Mouse (Mus musculus) forelimb bud, embryonic 11.5 days (tissue): Measurements from ENCODE around the gene Hbs1l.
A peak's percentile ranks its signal among the peaks of the same experiment; 100 is the strongest.
"Not testable (repeated sequence)": the region's sequence is repeated elsewhere in the genome, so short reads cannot be mapped to it uniquely, and the experiment has no call there.

Experiments
- DNase-seq: peaks from one replicate; pipeline ENCODE4 v3.0.0-alpha.2; 2012; ENCODE audit warnings: low read depth, low spot score

Hbs1l gene

DNA sequence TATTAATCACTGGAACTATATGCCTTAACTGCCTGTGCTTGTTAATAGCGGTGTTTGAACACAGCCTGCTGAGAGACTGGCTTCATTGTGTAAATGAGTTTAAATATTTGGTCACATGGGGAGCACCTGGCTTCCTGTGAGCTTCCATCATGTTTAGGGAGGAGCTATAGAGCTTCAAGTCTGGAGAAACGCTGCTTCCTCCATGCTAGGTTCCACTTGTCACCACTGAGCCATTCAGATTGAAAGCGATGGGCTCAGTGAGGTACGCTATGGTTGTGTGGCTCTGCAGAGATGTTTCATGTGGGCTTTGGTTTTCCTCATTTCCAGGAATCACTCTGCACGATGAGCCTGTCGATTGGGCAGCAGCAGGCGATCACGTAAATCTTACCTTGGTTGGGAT lies 62.2 kb downstream of the Hbs1l start:
- DNase-seq, result no peak

DNA sequence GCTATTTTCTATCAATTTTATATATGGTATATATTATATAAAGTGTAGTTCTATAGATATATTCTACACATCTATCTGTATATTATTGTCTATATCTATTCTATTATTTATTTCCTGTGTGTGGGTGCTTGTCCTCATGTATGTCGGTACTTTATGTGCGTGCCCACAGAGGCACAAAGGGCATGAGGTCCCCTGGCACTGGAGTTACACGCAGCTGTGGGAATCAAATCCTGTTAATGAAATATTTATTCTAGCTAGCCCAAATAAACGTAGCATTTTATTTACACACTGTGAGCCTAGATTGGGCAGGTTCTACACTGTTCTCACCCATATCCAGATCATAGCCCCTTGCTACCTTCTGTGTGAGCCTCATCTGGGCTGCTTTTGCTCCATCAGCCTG lies 63.3 kb downstream of the Hbs1l start:
- no peak for DNase-seq

DNA sequence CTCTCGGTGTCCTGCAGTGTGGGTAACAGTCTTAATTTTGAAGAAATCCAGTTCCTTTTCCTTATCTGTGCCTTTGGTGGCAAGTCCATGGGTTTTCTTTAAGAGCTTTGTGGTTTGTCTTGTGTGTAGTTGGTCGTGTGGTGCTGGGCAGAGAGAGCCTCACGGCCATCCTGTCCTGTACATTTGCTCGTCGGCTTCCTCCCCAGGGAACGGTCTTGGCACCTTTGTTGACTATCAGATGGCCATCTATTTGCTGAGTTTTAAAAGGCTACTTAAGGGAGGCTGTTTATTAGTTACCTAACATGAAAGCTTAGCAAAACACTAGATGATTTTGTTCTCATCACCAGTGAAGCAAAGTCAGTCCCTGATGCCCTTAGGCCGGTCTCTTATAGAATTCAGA lies 66.1 kb downstream of the Hbs1l start:
- DNase-seq, result no peak

DNA sequence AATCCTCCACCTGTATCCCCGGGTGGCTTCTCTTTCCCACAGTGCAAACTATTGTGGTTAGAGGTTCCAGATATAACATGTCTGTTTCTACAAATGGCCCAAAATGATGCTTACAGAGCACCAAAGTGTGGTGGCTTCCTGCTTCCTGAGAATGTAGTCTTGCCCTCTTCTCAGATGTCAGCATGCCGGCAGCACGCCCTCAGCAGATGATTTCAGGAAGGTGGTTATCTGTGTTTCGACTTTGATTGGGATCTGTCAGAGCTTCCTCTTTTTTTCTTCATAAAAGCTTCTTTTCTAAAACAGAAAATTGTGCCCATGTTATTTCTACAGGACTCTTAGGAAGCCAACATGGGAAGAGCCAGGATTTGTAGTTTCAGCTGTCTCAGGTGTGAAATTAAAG lies 67.5 kb downstream of the Hbs1l start:
- no peak for DNase-seq

DNA sequence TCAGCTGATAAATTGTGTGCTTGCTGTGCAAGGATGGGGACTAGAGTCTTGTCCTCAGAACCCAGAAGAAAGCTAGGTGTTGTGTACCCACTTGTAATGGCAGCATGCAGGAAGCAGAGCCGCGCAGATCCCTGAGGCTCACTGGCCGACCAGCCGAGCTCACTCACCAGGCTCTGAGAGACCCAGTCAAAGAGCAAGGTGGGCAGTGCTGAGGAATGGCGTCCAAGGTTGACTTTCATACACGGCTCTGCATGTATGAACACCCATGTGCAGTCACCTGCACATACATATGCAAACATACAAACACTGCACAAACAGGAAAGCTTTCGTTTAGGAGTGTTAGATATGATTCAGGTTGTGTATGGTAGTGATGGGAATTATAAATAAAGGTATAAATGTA lies 69.2 kb downstream of the Hbs1l start:
- DNase-seq, result no peak

DNA sequence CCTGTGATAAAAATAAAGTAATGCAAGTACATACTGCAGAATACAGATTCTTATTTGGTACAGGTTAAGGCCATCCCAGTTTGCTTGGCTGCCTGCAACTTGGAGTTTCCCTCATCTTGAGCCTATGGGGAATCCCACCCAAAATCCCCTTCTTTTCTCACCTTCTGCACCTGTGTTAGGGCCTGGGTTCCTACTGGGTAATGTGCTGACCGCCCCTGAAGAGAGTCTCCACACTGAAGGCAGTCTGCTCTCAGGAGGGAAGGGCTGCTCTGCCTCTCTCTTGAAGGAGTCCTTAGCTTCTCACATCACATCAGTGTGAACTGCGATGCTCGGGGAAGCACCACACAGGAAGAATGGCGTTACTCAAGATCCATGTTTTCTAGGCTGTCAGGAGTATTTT lies 70.1 kb downstream of the Hbs1l start:
- no peak for DNase-seq

DNA sequence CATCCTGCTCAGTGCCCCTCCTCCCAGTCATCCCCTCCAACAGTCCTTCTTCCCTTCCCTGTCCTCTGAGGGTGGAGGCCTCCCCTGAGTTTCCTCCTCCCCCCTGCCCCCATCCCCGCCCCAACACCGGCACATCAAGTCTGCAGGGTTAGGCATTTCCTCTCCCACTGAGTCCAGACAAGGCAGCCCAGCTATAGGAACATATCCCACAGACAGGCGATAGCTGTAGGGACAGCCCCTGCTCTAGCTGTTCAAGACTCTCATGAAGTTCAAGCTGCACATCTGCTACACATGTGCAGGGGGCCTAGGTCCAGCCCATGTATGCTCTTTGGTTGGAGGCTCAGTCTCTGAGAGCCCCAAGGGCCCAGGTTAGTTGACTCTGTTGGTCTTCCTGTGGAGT lies 70.7 kb downstream of the Hbs1l start:
- DNase-seq, result no peak

DNA sequence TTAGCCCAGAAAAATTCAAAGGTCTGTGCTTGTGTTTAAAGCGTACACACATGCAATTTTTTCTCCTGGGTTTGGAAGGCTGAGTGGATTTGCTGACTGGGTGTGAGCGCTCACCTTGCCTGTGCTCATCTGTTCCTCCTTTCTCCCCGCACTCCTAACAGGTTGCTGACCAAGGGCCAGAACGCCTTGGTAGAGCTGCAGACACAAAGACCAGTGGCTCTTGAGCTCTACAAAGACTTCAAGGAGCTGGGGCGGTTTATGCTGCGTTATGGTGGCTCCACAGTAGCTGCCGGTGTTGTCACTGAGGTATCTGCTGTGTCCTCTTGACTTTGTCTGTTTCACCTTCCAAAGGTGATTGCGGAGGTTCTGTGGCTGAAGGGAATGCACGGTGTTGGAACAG lies 71.7 kb downstream of the Hbs1l start:
- no peak for DNase-seq

DNA sequence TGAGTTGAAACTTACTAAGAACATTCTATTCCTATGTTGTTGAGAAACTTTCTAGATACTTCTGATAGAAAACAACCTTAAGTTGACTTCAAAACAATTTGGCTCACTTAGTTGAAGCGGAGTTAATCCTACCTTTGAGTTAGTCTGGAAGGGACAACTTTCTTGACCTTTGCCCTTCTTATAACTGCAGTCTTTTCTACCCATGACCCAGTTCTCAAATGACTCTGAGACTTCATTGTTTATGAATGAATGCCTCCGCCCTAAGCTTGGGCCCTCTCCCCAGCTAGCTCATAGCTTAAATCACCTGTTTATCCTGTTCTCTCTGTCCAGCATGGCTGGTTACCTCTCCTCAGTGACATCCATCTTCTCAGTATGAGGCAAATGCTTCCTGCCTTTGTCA lies 73.8 kb downstream of the Hbs1l start:
- no peak for DNase-seq

DNA sequence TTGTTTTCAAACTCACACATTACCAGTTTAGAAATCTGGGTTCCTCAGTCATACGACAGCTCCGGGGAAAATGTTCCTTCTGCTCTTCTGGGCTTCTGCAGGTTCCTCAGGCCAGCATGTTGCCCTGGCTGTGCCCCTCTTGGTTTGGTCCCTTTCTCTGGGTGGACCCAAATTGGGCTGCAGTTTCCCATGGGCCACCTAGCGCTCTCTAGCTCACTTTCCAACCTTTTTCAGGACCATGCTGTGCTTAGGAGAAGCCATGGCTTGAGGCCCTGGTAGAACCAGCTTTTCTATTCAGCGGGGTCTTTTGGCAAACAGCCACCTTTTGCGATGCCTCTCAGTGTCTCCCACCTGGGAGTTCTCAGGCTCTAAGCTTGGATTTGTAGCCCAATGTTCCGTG lies 76.5 kb downstream of the Hbs1l start:
- DNase-seq, result no peak

DNA sequence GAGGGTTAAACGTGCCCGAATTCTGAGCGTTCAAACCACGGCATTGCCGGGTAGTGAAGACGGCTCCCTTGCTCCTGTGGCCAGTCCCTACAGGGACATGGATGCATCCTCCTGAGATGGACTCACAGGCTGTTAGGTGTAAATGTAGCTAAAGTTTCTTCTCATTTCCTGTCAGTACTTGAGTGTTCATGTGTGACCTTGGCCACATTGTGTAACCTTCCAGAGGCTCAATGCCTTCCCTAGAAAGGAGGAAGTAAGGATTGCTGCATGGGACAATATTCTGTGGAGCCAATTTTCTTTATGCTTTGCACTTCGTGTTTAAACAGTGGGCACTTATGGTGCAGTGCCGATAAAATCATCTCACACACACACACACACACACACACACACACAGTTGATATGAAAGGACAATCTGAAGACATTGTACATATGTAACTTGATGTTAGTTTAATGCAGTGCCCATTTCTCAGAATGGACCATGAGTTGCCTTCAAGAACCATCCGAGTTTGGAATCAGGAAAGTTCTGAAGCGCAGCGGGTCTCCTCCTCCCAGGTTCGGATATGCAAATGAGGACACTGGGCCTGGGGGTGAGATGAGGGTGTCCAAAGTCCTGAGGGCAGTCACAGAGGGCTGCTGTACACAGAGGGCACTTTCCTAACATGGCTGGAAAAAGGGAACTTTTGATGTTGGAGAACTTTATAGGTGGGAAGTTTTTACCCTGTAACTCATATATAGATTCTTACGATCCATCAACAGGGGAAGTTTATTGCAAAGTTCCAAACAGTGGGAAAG lies 81.1 kb downstream of the Hbs1l start, which contains the start of gene Aldh8a1:
Gene Aldh8a1, plus strand, starts transcription at position 610 of the 792 bp plus-strand sequence.
- DNase-seq, result no peak

DNA sequence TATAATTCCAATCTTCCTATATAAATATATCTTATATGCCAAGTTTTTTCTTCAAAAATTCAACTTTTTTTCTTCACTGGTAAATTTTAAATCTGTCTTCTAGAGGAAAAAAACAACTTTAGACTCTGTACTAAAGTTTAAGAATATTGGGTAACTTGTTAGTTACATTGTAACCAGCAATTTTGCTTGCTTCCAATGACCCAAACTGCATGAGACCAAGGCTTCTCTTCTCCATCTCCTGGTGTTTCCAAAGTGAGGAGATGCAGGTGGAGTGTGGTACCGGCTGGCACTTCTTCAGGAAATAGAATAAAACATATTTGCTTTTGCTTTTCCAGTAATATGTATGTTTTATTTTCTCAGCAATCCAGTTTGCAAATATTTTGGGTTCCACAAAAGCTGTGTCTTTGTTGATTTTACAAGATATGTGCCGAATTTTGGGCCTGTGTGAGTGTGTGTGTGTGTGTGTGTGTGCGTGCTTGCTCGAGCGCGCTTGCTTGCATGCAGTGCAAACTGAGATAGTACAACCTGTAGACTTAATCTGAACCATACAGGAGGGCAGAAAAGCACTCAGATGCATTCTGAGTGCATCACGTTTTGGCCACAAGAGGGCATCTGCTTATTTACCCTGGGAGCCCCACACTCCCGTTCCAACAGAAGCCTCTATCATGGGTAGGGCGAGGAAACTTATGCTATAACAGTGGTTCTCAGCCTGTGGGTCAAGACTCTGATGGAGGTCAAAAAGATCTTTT lies 82.6 kb downstream of the Hbs1l start:
- peak; percentile 11 for DNase-seq

DNA sequence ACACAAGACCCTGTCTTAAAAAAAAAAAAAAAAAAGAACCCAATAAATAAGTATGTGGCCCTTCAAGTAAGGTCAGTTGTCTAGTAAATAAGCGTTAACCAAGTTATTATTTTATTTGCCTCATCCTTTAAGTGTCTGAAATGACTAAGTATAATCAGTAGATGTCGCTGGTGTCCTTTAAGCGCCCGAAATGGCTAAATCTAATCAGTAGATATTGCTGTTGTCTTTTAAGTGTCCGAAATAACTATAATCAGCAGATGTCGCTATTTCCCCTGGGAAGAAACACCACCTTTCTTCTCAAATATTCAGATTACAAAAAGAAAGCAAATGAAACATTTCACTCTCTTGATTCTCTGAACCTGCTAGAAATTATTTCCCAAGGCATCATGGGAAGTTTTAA lies 87.1 kb downstream of the Hbs1l start:
- peak; percentile 63 for DNase-seq

DNA sequence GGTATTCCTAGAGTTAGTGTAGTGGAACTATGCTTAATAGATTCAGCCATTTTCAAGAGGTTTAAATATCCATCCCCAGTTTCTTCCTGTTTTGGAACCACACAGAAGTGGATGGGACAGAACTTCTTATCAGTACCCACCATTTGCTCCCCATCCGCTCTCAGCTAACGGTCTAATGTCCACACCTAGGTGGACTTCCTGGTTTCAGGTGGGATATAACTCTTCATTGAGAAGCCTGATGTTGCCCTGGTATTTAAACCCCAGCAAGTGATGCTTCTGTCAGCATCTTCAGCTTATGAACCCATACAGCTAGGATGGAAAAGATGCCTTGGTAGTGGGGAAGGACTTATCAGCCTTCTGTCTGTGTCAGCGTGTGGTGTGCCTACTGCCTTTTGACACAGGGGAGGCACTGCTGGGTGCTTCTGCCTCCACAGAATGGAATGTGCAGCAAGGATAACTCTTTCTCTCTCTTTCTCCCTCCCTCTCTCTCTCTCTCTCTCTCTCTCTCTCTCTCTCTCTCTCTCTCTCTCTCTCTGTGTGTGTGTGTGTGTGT lies 89.4 kb downstream of the Hbs1l start:
- no peak for DNase-seq

DNA sequence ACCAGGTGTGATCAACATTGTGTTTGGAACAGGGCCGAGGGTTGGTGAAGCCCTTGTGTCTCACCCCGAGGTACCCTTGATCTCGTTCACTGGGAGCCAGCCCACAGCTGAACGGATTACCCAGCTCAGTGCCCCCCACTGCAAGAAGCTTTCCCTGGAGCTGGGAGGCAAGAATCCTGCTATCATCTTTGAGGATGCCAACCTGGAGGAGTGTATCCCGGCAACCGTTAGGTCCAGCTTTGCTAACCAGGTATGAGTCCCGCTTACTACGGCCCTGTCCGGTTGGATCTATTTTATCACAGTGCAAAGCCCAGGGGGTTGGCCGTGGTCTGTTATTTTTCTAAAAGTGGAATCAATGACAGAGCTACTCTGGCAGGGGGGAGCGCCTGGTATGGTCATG lies 93.3 kb downstream of the Hbs1l start:
- DNase-seq, result no peak

DNA sequence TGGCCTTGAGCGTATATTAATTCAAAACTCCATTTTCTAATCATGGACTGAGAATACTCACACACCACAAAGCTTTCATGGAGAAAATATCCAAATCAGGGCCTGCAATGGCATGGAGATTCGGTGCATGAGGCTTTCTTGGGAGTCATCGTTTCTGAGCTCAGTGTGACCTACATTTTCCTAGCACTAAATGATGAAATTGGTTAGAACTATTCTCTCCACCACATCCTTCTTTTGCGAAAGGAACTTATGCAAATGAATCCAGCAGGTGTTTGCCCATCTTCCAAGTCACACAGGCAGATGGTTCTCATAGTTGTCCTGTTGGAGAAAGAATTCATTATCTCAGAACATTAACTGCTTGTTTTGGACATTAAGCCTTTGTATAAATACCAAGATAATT lies 94.7 kb downstream of the Hbs1l start:
- no peak for DNase-seq

DNA sequence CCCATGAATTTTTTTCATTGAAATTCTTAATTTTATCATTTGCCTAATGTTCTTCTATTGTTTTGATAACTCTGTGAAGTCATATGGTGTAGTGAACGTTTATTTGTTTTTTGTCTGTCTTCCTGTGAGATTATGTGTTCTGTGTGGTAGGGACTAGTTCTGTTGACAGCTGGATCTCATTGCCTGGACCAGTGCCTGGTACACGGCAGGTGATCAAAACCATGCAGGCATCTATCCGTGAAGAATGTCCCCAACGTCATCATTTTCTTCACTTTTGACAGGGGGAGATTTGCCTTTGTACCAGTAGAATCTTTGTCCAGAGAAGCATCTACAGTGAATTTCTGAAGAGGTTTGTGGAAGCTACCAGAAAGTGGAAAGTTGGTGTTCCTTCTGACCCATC lies 95.5 kb downstream of the Hbs1l start:
- no peak for DNase-seq

DNA sequence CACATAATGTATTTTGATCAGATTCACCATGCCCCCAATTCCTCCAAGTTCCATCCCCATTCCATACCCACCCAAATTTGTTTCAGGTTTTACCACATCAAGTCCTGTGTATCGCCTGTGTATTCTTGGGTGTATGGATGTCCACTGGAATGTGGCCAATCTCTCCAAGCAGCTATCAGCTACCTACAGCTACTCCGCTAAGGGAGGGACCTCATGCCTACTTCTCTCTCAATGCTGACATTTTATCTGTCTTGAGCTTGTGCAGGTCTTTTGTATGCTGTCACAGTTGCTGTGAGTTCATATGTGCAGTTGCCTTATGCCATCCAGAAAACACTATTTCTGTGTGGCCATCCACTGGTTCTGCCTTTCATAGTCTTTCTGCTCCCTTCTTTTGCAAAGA lies 97.6 kb downstream of the Hbs1l start:
- no peak for DNase-seq

DNA sequence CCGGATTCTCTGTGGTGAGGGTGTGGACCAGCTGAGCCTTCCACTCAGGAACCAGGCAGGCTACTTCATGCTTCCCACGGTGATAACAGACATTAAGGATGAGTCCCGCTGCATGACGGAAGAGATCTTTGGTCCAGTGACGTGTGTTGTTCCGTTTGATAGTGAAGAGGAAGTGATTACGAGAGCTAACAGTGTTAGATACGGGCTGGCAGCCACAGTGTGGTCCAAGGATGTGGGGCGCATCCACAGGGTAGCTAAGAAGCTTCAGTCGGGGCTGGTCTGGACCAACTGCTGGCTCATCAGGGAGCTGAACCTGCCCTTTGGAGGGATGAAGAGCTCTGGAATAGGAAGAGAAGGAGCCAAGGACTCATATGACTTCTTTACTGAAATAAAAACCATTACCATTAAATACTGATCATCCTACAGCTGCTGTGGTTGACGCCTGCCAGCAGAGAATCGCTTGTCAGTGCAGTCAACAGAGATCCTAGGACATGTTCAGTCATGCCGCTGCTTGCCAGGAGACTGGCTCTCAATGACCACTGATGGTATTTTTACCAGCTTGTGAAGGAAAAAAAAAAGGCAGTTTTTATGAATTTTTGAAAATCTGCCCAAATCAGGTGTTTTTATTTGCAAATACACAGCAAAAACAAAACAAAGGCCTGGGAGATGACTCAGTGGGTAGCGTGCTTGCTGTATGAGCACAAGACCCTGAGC lies 99.8 kb downstream of the Hbs1l start:
- DNase-seq, result no peak

DNA sequence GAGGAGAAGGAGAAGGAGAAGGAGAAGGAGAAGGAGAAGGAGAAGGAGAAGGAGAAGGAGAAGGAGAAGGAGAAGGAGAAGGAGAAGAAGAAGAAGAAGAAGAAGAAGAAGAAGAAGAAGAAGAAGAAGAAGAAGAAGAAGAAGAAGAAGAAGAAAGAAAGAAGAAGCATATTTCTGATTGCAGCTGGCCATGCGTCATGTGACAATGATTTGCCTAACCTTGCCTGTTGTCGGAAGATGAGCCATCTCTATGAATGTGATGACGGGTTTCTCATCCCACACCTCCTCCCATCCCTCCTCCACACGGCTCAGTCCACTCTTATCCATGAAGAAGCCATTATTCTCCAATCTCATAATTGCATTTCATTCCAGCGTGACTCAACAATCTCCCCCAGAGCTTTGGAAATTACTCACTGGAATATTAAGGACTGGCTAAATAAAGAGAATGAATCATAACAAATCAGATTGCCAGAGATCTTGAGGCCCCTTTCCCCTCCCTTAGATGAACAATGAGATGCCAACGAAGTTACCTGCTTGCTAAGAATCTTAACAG lies 103.2 kb downstream of the Hbs1l start:
- DNase-seq, result not testable (repeated sequence)

DNA sequence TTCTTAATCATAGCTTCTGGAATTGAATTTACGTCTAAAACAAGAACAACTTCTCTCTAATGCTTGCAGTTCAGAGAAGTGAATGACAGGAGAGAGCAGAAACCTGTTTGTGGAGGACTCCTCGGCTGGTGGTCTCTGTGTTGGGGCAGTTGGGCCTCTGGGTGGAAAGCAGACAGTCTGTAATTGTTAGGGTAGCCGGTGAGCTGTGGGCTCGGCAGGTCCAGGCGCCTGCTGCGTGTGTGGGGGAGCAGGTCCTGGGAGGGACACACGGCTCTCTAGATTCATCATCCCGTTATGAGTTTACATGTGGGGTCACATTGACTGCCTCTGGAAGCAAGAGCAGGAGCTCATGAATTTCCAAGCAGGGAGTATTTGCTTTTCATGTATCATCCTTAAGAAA lies 103.8 kb downstream of the Hbs1l start:
- DNase-seq, result no peak

DNA sequence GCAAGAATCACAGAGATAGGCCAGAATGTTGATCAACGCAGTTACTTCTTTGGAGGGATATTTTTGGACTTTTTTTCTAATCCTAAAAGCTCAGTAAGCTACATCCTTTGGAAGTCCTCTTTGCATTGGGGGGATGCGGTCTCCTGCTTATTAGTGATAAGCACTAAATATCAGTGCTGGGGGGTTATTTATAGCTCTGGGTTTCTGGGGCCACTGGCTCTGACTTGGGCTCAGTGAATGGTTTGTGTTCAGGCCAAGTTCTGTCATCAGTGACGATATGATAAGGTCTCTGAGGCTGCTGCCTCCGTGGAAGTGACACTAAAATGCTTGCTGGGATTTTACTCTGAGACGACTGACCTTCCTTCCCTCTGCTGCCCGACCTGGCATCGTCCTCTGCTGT lies 104.3 kb downstream of the Hbs1l start:
- DNase-seq, result no peak
